Mouse (Mus musculus): ENCODE results near the gene Gm29289. TPM values are rescaled to one million over a fixed set of nuclear protein-coding genes. Genes with fewer than 3 reads are reported as not detected.
"Not testable (repeated sequence)": the region's sequence is repeated elsewhere in the genome, so short reads cannot be mapped to it uniquely, and the experiment has no call there.

Gm29289 gene
- not detected in 2 replicates for polyA plus RNA-seq (2016; fragmentation: Nextera tagmentation; extraction: Ambion mirVana)

- not testable (repeated sequence) for H3K4me3 ChIP-seq; H3K9me3 ChIP-seq (replicated peaks); H3K36me3 ChIP-seq; H3K4me1 ChIP-seq (replicated peaks); ATAC-seq (ENCODE audit: insufficient number of reproducible peaks, low FRiP score); H3K4me2 ChIP-seq; H3K27ac ChIP-seq (ENCODE audit: poor library complexity, severe bottlenecking); H3K9ac ChIP-seq; H3K27me3 ChIP-seq (replicated peaks)
- WGBS: no CpG with 5 or more reads among the region's 9 CpGs
These were observed at the start of gene Gm29289 for GRCm38 (mm10) chrY:2932282-2932681. Gene Gm29289, plus strand, starts transcription at chrY:2932582.

DNA sequence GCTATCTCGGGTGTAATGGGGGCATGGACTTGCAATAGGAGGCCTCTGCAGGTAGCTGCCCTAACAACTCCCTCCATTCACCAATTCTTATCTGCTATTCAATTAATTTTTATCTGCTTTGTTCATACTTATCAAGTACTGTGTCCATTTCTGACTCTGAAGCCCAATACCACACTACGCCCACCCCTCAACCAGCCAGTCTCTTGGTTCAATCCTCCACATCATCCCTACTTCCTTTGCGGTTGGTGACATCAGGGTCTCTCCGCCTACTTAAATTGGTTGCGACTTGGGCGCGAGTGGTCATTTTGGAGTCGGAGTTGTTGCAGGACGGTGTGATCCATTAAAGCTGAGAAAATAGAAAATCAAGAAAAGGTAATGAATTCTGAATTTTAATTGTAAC lies 31.7 kb upstream of the Gm29289 start, which contains the start of gene Gm10352:
TSS of gene Gm10352 (plus strand) at position 301 of the 400 bp plus-strand sequence.
- H3K9me3 ChIP-seq (replicated peaks); ATAC-seq (ENCODE audit: insufficient number of reproducible peaks, low FRiP score); H3K27me3 ChIP-seq (replicated peaks); H3K27ac ChIP-seq (ENCODE audit: poor library complexity, severe bottlenecking); H3K9ac ChIP-seq; H3K36me3 ChIP-seq; H3K4me2 ChIP-seq; H3K4me1 ChIP-seq (replicated peaks); H3K4me3 ChIP-seq: not testable (repeated sequence)
- WGBS: no CpG with 5 or more reads among the region's 9 CpGs

Other genes with a start within 250 kb of the Gm29289 start
- not detected in 2 replicates for gene H2al2b, start 211.9 kb upstream of the Gm29289 start, polyA plus RNA-seq (2016; fragmentation: Nextera tagmentation; extraction: Ambion mirVana)
- not detected in 2 replicates for gene Gm4064, start 136.4 kb upstream of the Gm29289 start, polyA plus RNA-seq (2016; fragmentation: Nextera tagmentation; extraction: Ambion mirVana)
- gene Rbmy, start 101.9 kb upstream of the Gm29289 start, polyA plus RNA-seq (2016; fragmentation: Nextera tagmentation; extraction: Ambion mirVana): not detected in 2 replicates
- not detected in 2 replicates for gene Gm10256, start 101.9 kb upstream of the Gm29289 start, polyA plus RNA-seq (2016; fragmentation: Nextera tagmentation; extraction: Ambion mirVana)
- gene Gm10352, start 31.6 kb upstream of the Gm29289 start, polyA plus RNA-seq (2016; fragmentation: Nextera tagmentation; extraction: Ambion mirVana): 0.19 TPM in 1 of 2 replicates, not detected in the other

Measured in heart, embryonic 12.5 days (tissue).